Mouse (Mus musculus) testis, postnatal 10 days (tissue): Measurements from ENCODE around the gene Zfp57.
"Not testable (repeated sequence)": the region's sequence is repeated elsewhere in the genome, so short reads cannot be mapped to it uniquely, and the experiment has no call there.

Source experiments
- DNase-seq: peaks from one replicate; pipeline ENCODE4 v3.0.0; 2021; ENCODE audit warnings: low spot score

The Zfp57 gene

DNA sequence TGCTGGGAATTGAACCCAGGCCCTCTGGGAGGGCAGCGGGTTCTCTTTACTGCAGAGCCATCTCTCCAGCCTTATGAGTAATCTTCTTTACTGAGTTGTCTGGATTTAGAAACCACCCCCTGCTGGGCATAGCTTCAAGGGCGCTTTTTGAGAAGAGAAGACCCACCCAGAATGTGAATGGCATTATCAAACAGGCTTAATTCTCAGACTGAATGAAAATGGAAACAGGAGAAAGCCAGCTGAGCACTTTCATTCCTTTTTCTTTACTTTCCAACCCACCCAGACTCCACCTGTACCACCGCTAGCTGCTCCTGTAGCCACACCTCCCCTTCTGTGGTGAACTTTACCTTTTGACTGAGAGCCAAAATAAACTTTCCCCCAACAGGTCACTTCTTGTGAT, 5.5 kb upstream of the Zfp57 start:
- no peak for DNase-seq

DNA sequence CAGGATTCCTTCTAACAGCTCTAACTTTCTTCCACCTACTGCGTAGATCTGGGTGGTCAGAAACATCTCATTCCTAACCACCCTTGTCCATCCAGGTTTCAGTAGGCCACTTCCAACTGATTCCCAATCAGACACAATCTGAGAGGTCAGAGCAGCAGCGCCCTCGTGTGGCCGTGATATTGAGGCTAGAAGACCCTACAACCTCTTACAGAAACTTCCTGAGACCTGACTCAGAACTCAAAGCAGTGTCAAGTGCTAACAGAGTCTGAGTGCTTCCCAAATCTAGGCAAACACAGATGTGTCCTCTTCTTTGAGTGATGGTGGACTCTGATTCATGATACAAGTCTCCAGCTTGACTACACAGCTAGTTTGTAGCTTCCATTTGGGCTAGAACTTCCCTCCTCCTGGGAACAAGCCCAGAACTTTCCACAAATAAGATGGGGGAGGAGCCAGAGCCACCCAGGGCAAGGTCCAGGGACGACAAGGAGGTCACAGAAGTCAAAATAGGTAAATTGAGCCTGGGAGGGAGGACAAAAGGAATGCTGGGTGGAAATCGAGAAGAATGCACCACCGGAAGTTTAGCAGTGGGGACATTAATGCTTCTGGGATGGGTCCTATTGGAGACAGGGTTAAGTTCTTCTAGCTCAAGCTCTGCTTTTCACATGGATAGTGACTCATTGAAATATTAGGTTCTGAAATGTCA, 3.8 kb upstream of the Zfp57 start:
- DNase-seq = peak; percentile 90

DNA sequence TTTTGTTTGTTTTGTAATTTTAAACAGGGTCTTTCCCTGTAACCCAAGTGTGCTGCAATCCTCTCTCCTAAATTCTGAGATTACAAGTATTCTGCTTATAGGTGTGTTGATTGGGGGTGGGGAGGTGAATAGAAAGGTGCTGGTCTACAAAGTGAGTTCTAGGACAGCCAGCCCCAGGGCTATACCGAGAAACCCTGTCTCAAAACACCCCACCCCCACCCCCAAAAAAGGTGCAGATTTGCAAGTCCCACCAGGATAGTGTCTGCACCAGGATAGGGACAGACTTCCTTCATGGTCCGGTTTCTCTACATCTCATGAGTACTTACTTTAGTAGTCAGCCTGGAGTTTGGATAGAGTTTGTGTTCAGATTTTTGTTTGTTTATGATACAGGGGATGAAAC, 2.5 kb upstream of the Zfp57 start:
- DNase-seq = no peak

GRCm38 (mm10) chr17:37002364-37003330, 1.7 kb downstream of the Zfp57 start:
- peak; percentile 60 for DNase-seq

DNA sequence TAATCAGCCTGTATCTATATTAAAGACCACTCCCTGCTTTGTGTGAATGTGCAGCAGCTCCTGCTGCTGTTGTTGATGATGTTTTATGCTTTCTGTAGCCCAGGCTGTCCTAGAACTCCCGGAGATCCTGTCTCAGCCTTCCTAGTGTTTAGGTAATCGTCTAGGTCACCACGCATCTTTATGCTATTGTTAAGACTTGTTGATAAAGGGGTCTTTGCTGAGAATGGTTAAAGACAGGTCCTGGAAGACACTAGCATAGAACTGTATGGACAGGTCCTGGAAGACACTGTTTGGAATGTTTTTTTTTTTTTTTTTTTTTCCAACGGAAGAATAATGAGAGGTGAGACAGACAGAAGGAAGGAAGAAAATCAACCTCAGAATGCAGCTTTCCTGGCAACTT, 2.4 kb downstream of the Zfp57 start:
- DNase-seq = no peak

GRCm38 (mm10) chr17:37008161-37008560, 7.2 kb downstream of the Zfp57 start:
- DNase-seq = no peak

DNA sequence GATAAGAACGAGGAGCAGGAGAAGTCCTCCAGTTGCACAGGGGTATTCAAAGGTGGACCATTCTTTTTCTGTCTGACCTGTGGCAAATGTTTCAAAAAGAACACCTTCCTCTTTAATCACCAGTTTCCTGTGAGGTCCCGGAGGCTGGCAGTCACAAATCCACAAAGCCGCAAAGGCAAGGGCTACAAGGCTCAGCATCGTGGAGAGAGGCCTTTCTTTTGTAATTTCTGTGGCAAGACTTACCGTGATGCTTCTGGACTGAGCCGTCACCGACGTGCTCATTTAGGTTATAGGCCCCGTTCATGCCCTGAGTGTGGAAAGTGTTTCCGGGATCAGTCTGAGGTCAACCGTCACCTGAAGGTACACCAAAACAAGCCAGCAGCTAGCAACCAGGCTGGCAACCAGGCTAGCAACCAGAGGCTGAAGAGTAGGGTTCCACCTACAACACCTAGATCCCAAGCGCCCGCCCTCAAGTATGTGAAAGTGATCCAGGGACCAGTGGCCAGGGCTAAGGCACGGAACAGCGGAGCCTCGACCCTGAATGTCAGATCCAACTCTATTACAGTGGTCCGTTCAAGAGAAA, 8.6 kb downstream of the Zfp57 start:
- no peak for DNase-seq

- DNase-seq = no peak
These were observed 10.8 kb downstream of the Zfp57 start for GRCm38 (mm10) chr17:37011719-37012118.

DNA sequence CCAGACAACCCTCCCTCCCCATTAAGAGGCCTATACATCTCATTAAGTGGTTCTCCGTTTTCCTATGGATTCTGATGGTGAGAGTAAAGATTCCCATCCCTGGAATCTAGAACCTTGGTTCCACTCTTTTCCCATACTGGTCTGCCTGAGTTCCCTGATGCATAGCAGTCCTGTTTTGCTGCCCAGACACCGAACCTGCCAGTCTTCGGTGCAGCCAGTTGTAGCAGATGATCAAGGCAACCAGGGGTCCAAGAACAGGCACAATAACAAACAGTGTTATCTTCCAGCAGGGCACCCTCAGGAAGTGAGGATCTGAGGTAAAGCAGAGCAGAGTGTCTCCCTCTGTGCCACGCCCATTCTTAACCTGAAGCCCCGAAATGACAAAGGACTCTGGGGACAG, 11.2 kb downstream of the Zfp57 start:
- no peak for DNase-seq

- DNase-seq = no peak
These were observed 15.4 kb downstream of the Zfp57 start for GRCm38 (mm10) chr17:37016333-37016732.

GRCm38 (mm10) chr17:37018328-37018727, 17.4 kb downstream of the Zfp57 start:
- no peak for DNase-seq

- not testable (repeated sequence) for DNase-seq
These were observed 18.3 kb downstream of the Zfp57 start for GRCm38 (mm10) chr17:37019242-37019641.

- no peak for DNase-seq
These were observed 21.9 kb downstream of the Zfp57 start, which contains the start of gene Mog for GRCm38 (mm10) chr17:37022628-37023576. Gene Mog, minus strand, starts transcription at chr17:37023398.

GRCm38 (mm10) chr17:37026425-37026824, 25.5 kb downstream of the Zfp57 start:
- no peak for DNase-seq

- no peak for DNase-seq
These were observed 26.5 kb downstream of the Zfp57 start for GRCm38 (mm10) chr17:37027486-37027885.

DNA sequence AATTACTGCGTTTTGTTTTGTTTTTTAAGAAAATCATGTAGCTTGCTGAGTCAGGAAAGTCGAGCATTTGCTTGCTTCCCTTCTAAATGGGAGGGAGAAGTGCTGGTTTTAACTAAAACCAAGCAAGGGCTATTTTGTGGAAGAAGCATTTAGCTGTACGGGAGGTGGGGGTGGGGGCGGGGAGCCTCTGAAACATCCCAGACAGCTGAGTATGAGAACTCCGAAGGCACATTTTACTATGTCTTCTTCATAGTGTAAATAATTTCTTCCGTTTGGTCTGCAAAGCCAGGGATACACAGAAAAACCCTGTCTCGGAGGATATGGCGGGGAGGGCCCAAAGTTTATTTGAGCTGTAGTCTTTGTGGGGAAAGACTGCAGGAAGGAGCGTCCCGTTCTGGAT, 27.2 kb downstream of the Zfp57 start:
- DNase-seq = no peak

DNA sequence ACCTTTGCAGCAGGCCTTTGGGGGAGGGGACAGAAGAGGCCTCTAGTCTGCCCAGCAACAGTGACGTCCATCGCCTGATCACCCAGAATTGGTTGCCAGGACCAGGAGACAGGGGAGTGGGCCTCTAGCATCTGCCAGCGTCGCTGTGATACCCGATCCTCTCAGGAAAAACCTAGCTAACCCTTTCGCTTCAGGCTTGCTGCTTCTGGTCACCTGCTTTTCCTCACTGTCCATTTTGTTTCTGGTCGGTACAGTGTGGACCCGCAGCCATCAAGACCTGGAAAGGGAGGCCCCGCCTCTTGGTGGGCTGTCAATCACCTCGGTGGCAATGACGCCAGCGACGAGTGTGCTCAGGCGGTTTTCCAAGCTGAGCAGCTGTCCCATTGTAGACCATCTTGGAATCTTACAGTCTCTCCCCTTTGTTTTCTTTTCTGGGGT, 27.7 kb downstream of the Zfp57 start:
- DNase-seq = peak; percentile 95

GRCm38 (mm10) chr17:37029162-37029561, 28.2 kb downstream of the Zfp57 start:
- no peak for DNase-seq

- DNase-seq = no peak
These were observed 38.3 kb downstream of the Zfp57 start for GRCm38 (mm10) chr17:37039127-37039894.

- DNase-seq = no peak
These were observed 43.8 kb downstream of the Zfp57 start for GRCm38 (mm10) chr17:37044651-37045244.
